Mouse (Mus musculus) stomach, postnatal 0 days (tissue): ENCODE data around the gene Ttc41. TPM values are rescaled to one million over a fixed set of nuclear protein-coding genes. Genes with fewer than 3 reads are reported as not detected.

Experiments used
- ATAC-seq: fragments of 200-750 bp; cut with Nextera tagmentation; 2 replicates; pipeline ENCODE4 v1.8.0; 2017; ENCODE audit not compliant: low FRiP score, low TSS enrichment
- DNase-seq: peaks from one replicate; pipeline ENCODE4 v3.0.0-alpha.2; 2016; ENCODE audit warnings: low spot score
- H3K27ac ChIP-seq: fragments of 300-500 bp; sonication (generic); replicated peaks from 2 replicates; pipeline ENCODE4 v1.5.1; 2014; ENCODE audit warnings: mild to moderate bottlenecking, control low read depth
- H3K27me3 ChIP-seq: fragments of 300-500 bp; sonication (generic); 2 replicates; pipeline ENCODE4 v1.6.1; 2014; ENCODE audit warnings: low read length; ENCODE audit not compliant: control insufficient read depth, insufficient read depth
- H3K36me3 ChIP-seq: fragments of 300-500 bp; sonication (generic); 2 replicates; pipeline ENCODE4 v1.6.1; 2014; ENCODE audit warnings: low read length, mixed read lengths; ENCODE audit not compliant: control insufficient read depth, insufficient read depth
- H3K4me1 ChIP-seq: fragments of 300-500 bp; sonication (generic); replicated peaks from 2 replicates; pipeline ENCODE4 v1.6.1; 2014; ENCODE audit warnings: antibody characterized with exemption; ENCODE audit not compliant: control insufficient read depth, insufficient read depth
- H3K4me2 ChIP-seq: fragments of 300-500 bp; sonication (generic); replicated peaks from 2 replicates; pipeline ENCODE4 v1.6.1; 2014; ENCODE audit warnings: low read depth, mild to moderate bottlenecking, control low read depth, moderate library complexity
- H3K4me3 ChIP-seq: fragments of 300-500 bp; sonication (generic); 2 replicates; pipeline ENCODE4 v1.5.1; 2014; ENCODE audit warnings: low read depth, low read length, control low read depth
- H3K9ac ChIP-seq: fragments of 300-500 bp; sonication (generic); 2 replicates; pipeline ENCODE4 v1.6.1; 2014; ENCODE audit warnings: mild to moderate bottlenecking, low read length, control low read depth, mixed read lengths
- H3K9me3 ChIP-seq: fragments of 300-500 bp; sonication (generic); 2 replicates; pipeline ENCODE4 v1.6.1; 2016; ENCODE audit warnings: low read length; ENCODE audit not compliant: control insufficient read depth
- CTCF ChIP-seq: IDR thresholded peaks from 2 replicates; pipeline ENCODE4 v1.5.1; 2016; ENCODE audit warnings: antibody characterized with exemption, low read depth, mild to moderate bottlenecking, moderate library complexity
- EP300 ChIP-seq: optimal IDR thresholded peaks from 2 replicates; pipeline ENCODE3; 2016; ENCODE audit warnings: antibody characterized with exemption
- WGBS: fragments of 180-500 bp; shearing (Covaris S2); extraction: QIAGEN DNeasy Blood & Tissue Kit; methylation state at CpG from one replicate; pipeline ENCODE4 v1.1.7; 2014; 5-methylcytosine and 5-hydroxymethylcytosine counted together
- polyA plus RNA-seq: library from polyadenylated mRNA; unstranded; fragments of >200 nt; fragmentation: Nextera tagmentation; extraction: Ambion mirVana; gene quantifications from 2 replicates; pipeline ENCODE4 v1.2.1, GENCODE M21; 2015

Ttc41 gene
- polyA plus RNA-seq, 1 experiment from 2014 or later, result 0.38 TPM

GRCm38 (mm10) chr10:86765344-86765966, 59.8 kb downstream of the Ttc41 start:
- Histone ChIP-seq H3K27ac (no peak overlapping the region), H3K9ac (no peak overlapping the region), H3K36me3 (no peaks in the 10 kb centered on the region), H3K9me3 (no peaks in the 10 kb centered on the region), H3K4me1 (no peaks in the 10 kb centered on the region), H3K4me3 (no peak overlapping the region), H3K4me2 (no peak overlapping the region), H3K27me3 (no peaks in the 10 kb centered on the region)
- WGBS, result 87% methylated on average over 4 of the region's 4 CpGs
- TF ChIP-seq CTCF (no peak), EP300 (no peak)
- DNase-seq, result no peak
- no peak for ATAC-seq

GRCm38 (mm10) chr10:86769216-86769615, 63.6 kb downstream of the Ttc41 start:
- Histone ChIP-seq H3K27ac (no peak overlapping the region), H3K4me3 (no peak overlapping the region), H3K27me3 (no peaks in the 10 kb centered on the region), H3K4me1 (no peaks in the 10 kb centered on the region), H3K9ac (no peak overlapping the region), H3K4me2 (no peak overlapping the region), H3K36me3 (no peaks in the 10 kb centered on the region), H3K9me3 (no peaks in the 10 kb centered on the region)
- ATAC-seq, result no peak
- TF ChIP-seq EP300 (no peak), CTCF (no peak)
- 46% methylated on average over 5 of the region's 5 CpGs for WGBS
- no peak for DNase-seq

- ATAC-seq (no peak), DNase-seq (peak; percentile 43)
- Histone ChIP-seq H3K27ac (no peak overlapping the region), H3K4me2 (no peak overlapping the region), H3K9me3 (no peaks in the 10 kb centered on the region), H3K4me1 (no peaks in the 10 kb centered on the region), H3K27me3 (no peaks in the 10 kb centered on the region), H3K4me3 (no peak overlapping the region), H3K9ac (no peak overlapping the region), H3K36me3 (no peaks in the 10 kb centered on the region)
- WGBS, result 35% methylated on average over 4 of the region's 4 CpGs
- TF ChIP-seq EP300 (no peak), CTCF (no peak)
These were observed 64.2 kb downstream of the Ttc41 start for GRCm38 (mm10) chr10:86769797-86770196.

DNA sequence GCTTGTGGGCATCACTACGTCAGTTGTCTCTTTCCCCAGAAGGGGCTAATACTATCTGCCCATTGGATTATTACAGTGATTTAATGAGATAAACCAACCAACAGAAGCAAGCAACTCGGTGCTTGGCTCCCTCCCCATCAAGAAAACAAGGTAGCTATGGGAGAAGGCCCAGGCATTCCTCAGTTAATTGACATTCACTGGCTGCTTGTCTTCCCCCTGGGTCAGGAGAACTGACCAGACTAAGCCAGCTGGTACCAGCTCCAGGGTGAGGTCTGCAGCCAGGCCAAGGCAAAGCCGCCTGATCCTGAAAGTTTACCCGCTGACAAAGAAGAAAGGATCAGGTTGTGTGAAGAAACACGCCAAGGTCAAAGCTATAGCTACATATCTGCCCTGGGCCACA, 66.1 kb downstream of the Ttc41 start:
- no peak for ATAC-seq
- Histone ChIP-seq H3K9ac (no peak overlapping the region), H3K36me3 (no peaks in the 10 kb centered on the region), H3K27me3 (no peaks in the 10 kb centered on the region), H3K27ac (no peak overlapping the region), H3K4me3 (no peak overlapping the region), H3K4me1 (no peaks in the 10 kb centered on the region), H3K4me2 (no peak overlapping the region), H3K9me3 (no peaks in the 10 kb centered on the region)
- TF ChIP-seq EP300 (no peak), CTCF (no peak)
- DNase-seq, result no peak
- WGBS, result 74% methylated on average over 5 of the region's 5 CpGs

GRCm38 (mm10) chr10:86772231-86772631, 66.6 kb downstream of the Ttc41 start:
- H3K27ac ChIP-seq, result no peak overlapping the region
- DNase-seq, result no peak

GRCm38 (mm10) chr10:86773360-86773759, 67.7 kb downstream of the Ttc41 start:
- Histone ChIP-seq H3K4me3 (no peak overlapping the region), H3K4me1 (no peaks in the 10 kb centered on the region), H3K4me2 (no peak overlapping the region), H3K9ac (no peak overlapping the region), H3K27ac (no peak overlapping the region), H3K27me3 (no peaks in the 10 kb centered on the region), H3K9me3 (no peaks in the 10 kb centered on the region), H3K36me3 (no peaks in the 10 kb centered on the region)
- no peak for ATAC-seq
- 39% methylated on average over 4 of the region's 4 CpGs for WGBS
- no peak for DNase-seq
- TF ChIP-seq EP300, result no peak
- TF ChIP-seq CTCF, result no peak

More at GRCm38 (mm10) chr10:86772231-86772631, 66.6 kb downstream of the Ttc41 start:
- peak; percentile 56; the same call in 1 of the 2 replicates for ATAC-seq
- 45% methylated on average over 6 of the region's 6 CpGs for WGBS
- Histone ChIP-seq H3K27me3 (no peaks in the 10 kb centered on the region), H3K4me1 (no peaks in the 10 kb centered on the region), H3K4me2 (no peak overlapping the region), H3K9ac (no peak overlapping the region), H3K4me3 (no peak overlapping the region), H3K9me3 (no peaks in the 10 kb centered on the region), H3K36me3 (no peaks in the 10 kb centered on the region)
- no peak for TF ChIP-seq EP300
- no peak for TF ChIP-seq CTCF
